Mouse (Mus musculus): ENCODE measurements around the gene Fbxo46. TPM values are rescaled to one million over a fixed set of nuclear protein-coding genes. Genes with fewer than 3 reads are reported as not detected.
"Not testable (repeated sequence)": the region's sequence is repeated elsewhere in the genome, so short reads cannot be mapped to it uniquely, and the experiment has no call there.

Fbxo46 gene
- polyA plus RNA-seq (2014; fragmentation: Nextera tagmentation; extraction: Ambion mirVana), result 6.3 and 6.4 TPM in 2 replicates

- peak; percentile 91 for ATAC-seq (replicated peaks; ENCODE audit: insufficient number of reproducible peaks, low FRiP score, low TSS enrichment)
- peaks cover 13% of the 10 kb centered on the region for H3K4me1 ChIP-seq (ENCODE audit: control insufficient read depth, insufficient read depth, low read length)
- H3K4me3 ChIP-seq (ENCODE audit: low read depth, low read length), result peak within 1 kb of the TSS; percentile 58
- H3K9ac ChIP-seq (ENCODE audit: low read depth, low read length), result peak within 1 kb of the TSS; percentile 76
- H3K36me3 ChIP-seq (ENCODE audit: control insufficient read depth, insufficient read depth, low read length), result no peaks in the 10 kb centered on the region
- 2% methylated on average over 34 of the region's 34 CpGs for WGBS (ENCODE audit: insufficient replicate concordance)
- peaks cover 4% of the 10 kb centered on the region; the same call in 1 of the 2 replicates for H3K27me3 ChIP-seq (ENCODE audit: control insufficient read depth, insufficient read depth, low read length)
- H3K4me2 ChIP-seq, result peak within 1 kb of the TSS; percentile 87
- H3K9me3 ChIP-seq (replicated peaks; ENCODE audit: control insufficient read depth, low read length), result no peaks in the 10 kb centered on the region
- H3K27ac ChIP-seq (ENCODE audit: low read depth, low read length), result no peak within 1 kb of the TSS
Measured at GRCm38 (mm10) chr7:19119631-19120429, at the start of gene Fbxo46. TSS of gene Fbxo46 (plus strand) at chr7:19119859.

GRCm38 (mm10) chr7:19071024-19071423 lies 48.6 kb upstream of the Fbxo46 start:
- ATAC-seq (replicated peaks; ENCODE audit: insufficient number of reproducible peaks, low FRiP score, low TSS enrichment); H3K9me3 ChIP-seq (replicated peaks; ENCODE audit: control insufficient read depth, low read length); H3K36me3 ChIP-seq (ENCODE audit: control insufficient read depth, insufficient read depth, low read length); H3K27ac ChIP-seq (ENCODE audit: low read depth, low read length); H3K4me1 ChIP-seq (ENCODE audit: control insufficient read depth, insufficient read depth, low read length); H3K4me2 ChIP-seq; H3K9ac ChIP-seq (ENCODE audit: low read depth, low read length); H3K4me3 ChIP-seq (ENCODE audit: low read depth, low read length): not testable (repeated sequence)
- 48% methylated on average over 3 of the region's 3 CpGs for WGBS (ENCODE audit: insufficient replicate concordance)
- H3K27me3 ChIP-seq (ENCODE audit: control insufficient read depth, insufficient read depth, low read length), result peaks cover 15% of the 10 kb centered on the region

GRCm38 (mm10) chr7:19073504-19073903 lies 46.2 kb upstream of the Fbxo46 start:
- Histone ChIP-seq H3K27ac (ENCODE audit: low read depth, low read length) (no peak overlapping the region), H3K9me3 (replicated peaks; ENCODE audit: control insufficient read depth, low read length) (no peaks in the 10 kb centered on the region), H3K4me2 (no peak overlapping the region), H3K4me3 (ENCODE audit: low read depth, low read length) (no peak overlapping the region), H3K9ac (ENCODE audit: low read depth, low read length) (no peak overlapping the region), H3K4me1 (ENCODE audit: control insufficient read depth, insufficient read depth, low read length) (peaks cover 15% of the 10 kb centered on the region), H3K36me3 (ENCODE audit: control insufficient read depth, insufficient read depth, low read length) (peaks cover 4% of the 10 kb centered on the region; the same call in 1 of the 2 replicates), H3K27me3 (ENCODE audit: control insufficient read depth, insufficient read depth, low read length) (no peaks in the 10 kb centered on the region)
- no peak for ATAC-seq (replicated peaks; ENCODE audit: insufficient number of reproducible peaks, low FRiP score, low TSS enrichment)
- 73% methylated on average over 9 of the region's 9 CpGs for WGBS (ENCODE audit: insufficient replicate concordance)

GRCm38 (mm10) chr7:19074494-19074893 lies 45.2 kb upstream of the Fbxo46 start:
- Histone ChIP-seq H3K27me3 (ENCODE audit: control insufficient read depth, insufficient read depth, low read length) (no peaks in the 10 kb centered on the region), H3K4me3 (ENCODE audit: low read depth, low read length) (no peak overlapping the region), H3K36me3 (ENCODE audit: control insufficient read depth, insufficient read depth, low read length) (peaks cover 10% of the 10 kb centered on the region; the same call in 1 of the 2 replicates), H3K9me3 (replicated peaks; ENCODE audit: control insufficient read depth, low read length) (no peaks in the 10 kb centered on the region), H3K9ac (ENCODE audit: low read depth, low read length) (no peak overlapping the region), H3K4me2 (no peak overlapping the region), H3K27ac (ENCODE audit: low read depth, low read length) (no peak overlapping the region), H3K4me1 (ENCODE audit: control insufficient read depth, insufficient read depth, low read length) (peaks cover 15% of the 10 kb centered on the region)
- no peak for ATAC-seq (replicated peaks; ENCODE audit: insufficient number of reproducible peaks, low FRiP score, low TSS enrichment)
- 91% methylated on average over 6 of the region's 6 CpGs for WGBS (ENCODE audit: insufficient replicate concordance)

GRCm38 (mm10) chr7:19075231-19075630 lies 44.4 kb upstream of the Fbxo46 start:
- H3K4me3 ChIP-seq (ENCODE audit: low read depth, low read length), result peak overlapping the region; percentile 97
- H3K36me3 ChIP-seq (ENCODE audit: control insufficient read depth, insufficient read depth, low read length), result peaks cover 13% of the 10 kb centered on the region
- H3K9me3 ChIP-seq (replicated peaks; ENCODE audit: control insufficient read depth, low read length), result no peaks in the 10 kb centered on the region
- no peaks in the 10 kb centered on the region for H3K27me3 ChIP-seq (ENCODE audit: control insufficient read depth, insufficient read depth, low read length)
- no peak for ATAC-seq (replicated peaks; ENCODE audit: insufficient number of reproducible peaks, low FRiP score, low TSS enrichment)
- 53% methylated on average over 5 of the region's 5 CpGs for WGBS (ENCODE audit: insufficient replicate concordance)
- 0 out of 2 replicates have a peak overlapping the region, but pooled peaks have one; percentile 11 for H3K9ac ChIP-seq (ENCODE audit: low read depth, low read length)
- H3K27ac ChIP-seq (ENCODE audit: low read depth, low read length), result no peak overlapping the region
- peaks cover 15% of the 10 kb centered on the region for H3K4me1 ChIP-seq (ENCODE audit: control insufficient read depth, insufficient read depth, low read length)
- H3K4me2 ChIP-seq, result peak overlapping the region; percentile 94

GRCm38 (mm10) chr7:19075723-19076585 lies 43.7 kb upstream of the Fbxo46 start, which contains the start of gene Dmwd:
TSS of gene Dmwd (plus strand) at chr7:19076227.
- 2% methylated on average over 56 of the region's 91 CpGs for WGBS (ENCODE audit: insufficient replicate concordance)
- Histone ChIP-seq H3K4me3 (ENCODE audit: low read depth, low read length) (peak within 1 kb of the TSS; percentile 97), H3K27ac (ENCODE audit: low read depth, low read length) (peak within 1 kb of the TSS; percentile 81), H3K9ac (ENCODE audit: low read depth, low read length) (peak within 1 kb of the TSS; percentile 94), H3K9me3 (replicated peaks; ENCODE audit: control insufficient read depth, low read length) (no peaks in the 10 kb centered on the region), H3K36me3 (ENCODE audit: control insufficient read depth, insufficient read depth, low read length) (peaks cover 19% of the 10 kb centered on the region), H3K4me2 (peak within 1 kb of the TSS; percentile 94), H3K27me3 (ENCODE audit: control insufficient read depth, insufficient read depth, low read length) (no peaks in the 10 kb centered on the region), H3K4me1 (ENCODE audit: control insufficient read depth, insufficient read depth, low read length) (peaks cover 15% of the 10 kb centered on the region)
- peak; percentile 96 for ATAC-seq (replicated peaks; ENCODE audit: insufficient number of reproducible peaks, low FRiP score, low TSS enrichment)

GRCm38 (mm10) chr7:19076586-19076991 lies 43.1 kb upstream of the Fbxo46 start:
- Histone ChIP-seq H3K9ac (ENCODE audit: low read depth, low read length) (peak overlapping the region; percentile 94), H3K4me3 (ENCODE audit: low read depth, low read length) (peak overlapping the region; percentile 97), H3K4me2 (peak overlapping the region; percentile 94), H3K9me3 (replicated peaks; ENCODE audit: control insufficient read depth, low read length) (no peaks in the 10 kb centered on the region), H3K36me3 (ENCODE audit: control insufficient read depth, insufficient read depth, low read length) (peaks cover 25% of the 10 kb centered on the region), H3K4me1 (ENCODE audit: control insufficient read depth, insufficient read depth, low read length) (peaks cover 15% of the 10 kb centered on the region), H3K27ac (ENCODE audit: low read depth, low read length) (peak overlapping the region; percentile 81), H3K27me3 (ENCODE audit: control insufficient read depth, insufficient read depth, low read length) (no peaks in the 10 kb centered on the region)
- WGBS (ENCODE audit: insufficient replicate concordance), result under 1% methylated on average over 22 of the region's 22 CpGs
- ATAC-seq (replicated peaks; ENCODE audit: insufficient number of reproducible peaks, low FRiP score, low TSS enrichment), result no peak

GRCm38 (mm10) chr7:19077761-19078160 lies 41.9 kb upstream of the Fbxo46 start:
- peak overlapping the region; percentile 97 for H3K4me3 ChIP-seq (ENCODE audit: low read depth, low read length)
- H3K27ac ChIP-seq (ENCODE audit: low read depth, low read length), result no peak overlapping the region
- ATAC-seq (replicated peaks; ENCODE audit: insufficient number of reproducible peaks, low FRiP score, low TSS enrichment), result no peak
- H3K9me3 ChIP-seq (replicated peaks; ENCODE audit: control insufficient read depth, low read length), result no peaks in the 10 kb centered on the region
- H3K4me2 ChIP-seq, result peak overlapping the region; percentile 94
- H3K4me1 ChIP-seq (ENCODE audit: control insufficient read depth, insufficient read depth, low read length), result peaks cover 27% of the 10 kb centered on the region
- H3K27me3 ChIP-seq (ENCODE audit: control insufficient read depth, insufficient read depth, low read length), result no peaks in the 10 kb centered on the region
- peaks cover 34% of the 10 kb centered on the region for H3K36me3 ChIP-seq (ENCODE audit: control insufficient read depth, insufficient read depth, low read length)
- WGBS (ENCODE audit: insufficient replicate concordance), result 65% methylated on average over 14 of the region's 14 CpGs
- H3K9ac ChIP-seq (ENCODE audit: low read depth, low read length), result peak overlapping the region; percentile 94; the same call in 1 of the 2 replicates
